Mouse (Mus musculus) thymus, adult 2 months (tissue): ENCODE results near the gene Map3k21.

ENCODE experiments used
- CTCF ChIP-seq: fragments of 200-500 bp; IDR thresholded peaks from 2 replicates; pipeline ENCODE4 v1.5.1; 2012; ENCODE audit warnings: mild to moderate bottlenecking, control low read depth, low read length, moderate library complexity, borderline replicate concordance; ENCODE audit not compliant: control insufficient read depth, poor library complexity, insufficient read depth; ENCODE audit errors: extremely low read depth
- POLR2A ChIP-seq: fragments of 200-500 bp; IDR thresholded peaks from 2 replicates; pipeline ENCODE4 v1.6.1; 2012; ENCODE audit warnings: mild to moderate bottlenecking, low read length, control low read depth, moderate library complexity; ENCODE audit not compliant: control insufficient read depth, poor library complexity, insufficient read depth; ENCODE audit errors: extremely low read depth

- TF ChIP-seq POLR2A = no peak
- TF ChIP-seq CTCF = no peak
These were observed 6.8 kb downstream of the Map3k21 start for GRCm38 (mm10) chr8:125917013-125917412.
